Mouse (Mus musculus): ENCODE measurements at regions not wholly inside any gene's neighbourhood (a gene's known extent, or its start where the extent isn't known, plus 50 kb on each side); places are given as distances from the start of the nearest gene placed in this dataset.

DNA sequence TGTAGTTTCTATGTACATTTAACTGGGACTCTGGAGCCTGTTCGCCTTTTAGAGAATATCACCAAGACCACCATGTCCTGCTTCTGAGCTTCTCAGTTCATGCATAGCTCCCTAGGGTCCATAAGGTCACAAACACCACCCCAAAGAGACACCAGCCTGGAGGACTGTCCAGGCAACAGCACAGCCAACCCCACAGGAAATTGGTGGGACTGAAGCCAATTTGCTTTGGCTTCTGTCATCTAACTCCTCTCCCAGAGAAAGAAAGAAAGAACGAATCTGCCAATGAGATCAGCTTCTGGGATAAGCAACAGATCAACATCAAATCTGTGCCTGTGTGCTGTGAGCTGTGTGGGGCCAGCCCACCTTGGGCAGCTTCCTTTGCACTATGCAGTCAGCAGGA is 408.6 kb upstream of the Mki67 start:
- TF ChIP-seq CTCF (IDR thresholded peaks at IDR 0.05; ENCODE audit: low read depth, low read length) (no peak), POLR2A (IDR thresholded peaks at IDR 0.05; ENCODE audit: extremely low read depth, insufficient read depth, low read length) (no peak)
